Mouse (Mus musculus): Measurements from ENCODE around the gene Arrb1. TPM values are rescaled to one million over a fixed set of nuclear protein-coding genes. Genes with fewer than 3 reads are reported as not detected.

Arrb1 gene
- polyA plus RNA-seq, 1 experiment from 2014 or later = 16.6 TPM

DNA sequence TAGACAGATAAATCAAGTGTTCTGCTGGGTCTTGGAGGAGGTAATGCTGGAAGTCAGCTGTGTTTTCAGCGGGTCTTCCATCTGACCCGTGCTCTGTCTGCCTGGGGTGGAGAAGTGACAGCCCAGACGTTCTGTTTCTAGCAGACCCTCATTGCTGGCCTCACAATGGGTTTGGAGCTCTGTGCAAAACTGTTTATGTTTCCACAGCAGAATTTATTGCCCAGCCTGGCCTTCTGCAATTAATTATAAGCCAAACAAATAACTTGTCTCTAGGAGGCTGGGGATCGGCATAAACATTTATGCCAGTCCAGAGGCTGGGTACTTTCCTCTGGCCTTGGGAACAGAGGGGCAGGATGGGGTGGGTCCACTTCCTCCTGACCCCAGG lies 18.6 kb downstream of the Arrb1 start:
- no peaks in the 10 kb centered on the region for H3K27me3 ChIP-seq (replicated peaks)
- H3K4me2 ChIP-seq = no peak overlapping the region
- peak overlapping the region; percentile 71; the same call in 1 of the 2 replicates for H3K27ac ChIP-seq (replicated peaks)
- no peak for ATAC-seq (ENCODE audit: low FRiP score)
- H3K4me3 ChIP-seq (replicated peaks) = no peak overlapping the region
- H3K9ac ChIP-seq (replicated peaks) = no peak overlapping the region
- H3K9me3 ChIP-seq (replicated peaks) = no peaks in the 10 kb centered on the region
- peaks cover 49% of the 10 kb centered on the region for H3K4me1 ChIP-seq
- WGBS = 13% methylated on average over 4 of the region's 4 CpGs
- H3K36me3 ChIP-seq = peaks cover 13% of the 10 kb centered on the region

DNA sequence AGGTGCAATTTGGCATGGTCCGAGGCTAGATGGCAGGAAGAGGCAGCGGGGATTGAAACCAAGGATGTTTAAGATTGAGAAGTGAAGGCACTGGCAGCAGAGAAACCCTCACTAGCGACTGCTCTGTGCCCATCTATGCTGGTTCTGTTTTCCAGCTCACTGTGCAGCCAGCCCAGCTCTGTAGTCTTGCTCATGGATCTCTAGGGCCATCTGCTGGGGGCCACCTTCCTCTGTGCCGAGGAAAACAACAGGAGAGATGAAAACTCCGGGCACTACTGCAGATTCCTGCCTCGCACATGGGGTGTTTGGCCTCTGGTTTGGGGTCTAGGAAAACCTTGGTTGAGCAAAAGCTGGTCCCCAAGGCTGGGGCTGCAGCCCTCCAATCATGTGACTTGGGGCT lies 20.6 kb downstream of the Arrb1 start:
- H3K4me3 ChIP-seq (replicated peaks) = no peak overlapping the region
- H3K4me1 ChIP-seq = peaks cover 63% of the 10 kb centered on the region
- ATAC-seq (ENCODE audit: low FRiP score) = no peak
- peaks cover 3% of the 10 kb centered on the region; the same call in 1 of the 2 replicates for H3K36me3 ChIP-seq
- H3K9me3 ChIP-seq (replicated peaks) = no peaks in the 10 kb centered on the region
- H3K4me2 ChIP-seq = no peak overlapping the region
- H3K27me3 ChIP-seq (replicated peaks) = no peaks in the 10 kb centered on the region
- 0 out of 2 replicates have a peak overlapping the region, but pooled peaks have one; percentile 28 for H3K27ac ChIP-seq (replicated peaks)
- no peak overlapping the region for H3K9ac ChIP-seq (replicated peaks)
- 39% methylated on average over 6 of the region's 6 CpGs for WGBS

DNA sequence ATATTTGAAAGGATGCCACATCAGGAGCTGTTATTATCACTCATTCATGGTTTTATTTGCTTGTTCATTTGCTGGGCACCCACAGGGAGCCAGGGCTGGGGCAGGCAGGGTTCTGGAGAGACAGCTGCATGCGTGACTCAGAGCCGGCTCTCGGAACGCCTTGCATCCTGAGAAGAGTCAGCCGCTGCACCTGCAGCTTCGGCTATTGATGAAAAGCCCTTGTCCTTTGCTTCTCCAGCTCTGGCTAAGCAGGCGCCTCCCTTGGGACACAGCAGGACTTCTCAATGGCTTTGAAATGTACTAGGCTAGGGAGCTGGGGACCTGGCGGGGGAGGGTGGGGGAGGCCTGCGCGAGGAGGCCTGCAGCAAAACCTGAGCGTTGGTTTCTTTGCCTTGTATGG lies 23.8 kb downstream of the Arrb1 start:
- Histone ChIP-seq H3K27me3 (replicated peaks) (no peaks in the 10 kb centered on the region), H3K9me3 (replicated peaks) (no peaks in the 10 kb centered on the region), H3K27ac (replicated peaks) (peak overlapping the region; percentile 56), H3K4me2 (peak overlapping the region; percentile 29), H3K9ac (replicated peaks) (no peak overlapping the region; the same call in 1 of the 2 replicates), H3K36me3 (no peaks in the 10 kb centered on the region), H3K4me3 (replicated peaks) (no peak overlapping the region), H3K4me1 (peaks cover 60% of the 10 kb centered on the region)
- WGBS = 13% methylated on average over 11 of the region's 11 CpGs
- no peak for ATAC-seq (ENCODE audit: low FRiP score)

DNA sequence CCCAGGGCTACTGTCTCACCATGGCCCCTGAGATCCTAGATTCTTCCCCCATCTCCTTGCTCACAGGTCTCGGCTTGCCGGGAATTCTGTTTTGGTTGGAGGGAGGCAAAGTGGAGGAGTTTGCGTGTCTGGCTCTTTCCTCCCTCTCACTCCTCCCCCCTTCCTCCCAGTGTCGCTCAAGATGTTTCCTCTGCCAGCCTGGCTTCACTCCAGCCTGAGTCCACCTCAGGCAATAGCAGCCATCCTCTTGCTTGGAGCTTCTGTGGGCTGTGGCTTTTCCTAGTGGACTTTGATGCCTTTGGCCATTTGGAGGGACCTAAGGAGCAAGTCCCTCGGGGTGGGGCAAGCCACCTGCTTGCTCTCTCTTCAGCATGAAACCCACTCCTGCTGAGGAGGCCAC lies 27.2 kb downstream of the Arrb1 start:
- Histone ChIP-seq H3K4me2 (no peak overlapping the region), H3K9me3 (replicated peaks) (no peaks in the 10 kb centered on the region), H3K27me3 (replicated peaks) (no peaks in the 10 kb centered on the region), H3K27ac (replicated peaks) (no peak overlapping the region), H3K4me1 (peaks cover 69% of the 10 kb centered on the region), H3K36me3 (no peaks in the 10 kb centered on the region), H3K9ac (replicated peaks) (no peak overlapping the region), H3K4me3 (replicated peaks) (no peak overlapping the region)
- ATAC-seq (ENCODE audit: low FRiP score) = no peak
- WGBS = 39% methylated on average over 5 of the region's 5 CpGs

DNA sequence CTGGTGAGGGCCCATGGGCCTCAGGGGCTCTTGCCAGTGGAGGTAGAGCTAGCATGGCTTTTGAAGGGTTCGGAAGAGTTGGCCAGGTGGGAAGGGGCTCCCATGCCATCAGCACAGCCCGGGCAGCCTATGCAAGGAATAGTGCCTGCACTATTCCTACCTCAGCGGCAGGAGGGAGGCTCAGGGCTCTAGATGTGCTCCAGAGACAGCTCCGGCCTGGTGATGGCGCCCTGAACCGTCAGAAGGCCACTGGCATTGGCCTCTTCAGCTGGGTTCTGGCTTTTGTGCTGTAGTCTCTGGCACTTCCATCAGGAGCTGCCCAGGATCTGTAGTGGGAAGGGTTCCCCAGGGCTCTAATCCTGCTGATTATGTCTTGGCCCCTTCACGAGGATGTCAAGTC lies 28.0 kb downstream of the Arrb1 start:
- no peak for ATAC-seq (ENCODE audit: low FRiP score)
- peaks cover 63% of the 10 kb centered on the region for H3K4me1 ChIP-seq
- H3K4me3 ChIP-seq (replicated peaks) = no peak overlapping the region
- WGBS = 55% methylated on average over 7 of the region's 7 CpGs
- H3K9ac ChIP-seq (replicated peaks) = no peak overlapping the region
- H3K36me3 ChIP-seq = no peaks in the 10 kb centered on the region
- no peak overlapping the region for H3K27ac ChIP-seq (replicated peaks)
- H3K4me2 ChIP-seq = no peak overlapping the region
- no peaks in the 10 kb centered on the region for H3K27me3 ChIP-seq (replicated peaks)
- no peaks in the 10 kb centered on the region for H3K9me3 ChIP-seq (replicated peaks)

DNA sequence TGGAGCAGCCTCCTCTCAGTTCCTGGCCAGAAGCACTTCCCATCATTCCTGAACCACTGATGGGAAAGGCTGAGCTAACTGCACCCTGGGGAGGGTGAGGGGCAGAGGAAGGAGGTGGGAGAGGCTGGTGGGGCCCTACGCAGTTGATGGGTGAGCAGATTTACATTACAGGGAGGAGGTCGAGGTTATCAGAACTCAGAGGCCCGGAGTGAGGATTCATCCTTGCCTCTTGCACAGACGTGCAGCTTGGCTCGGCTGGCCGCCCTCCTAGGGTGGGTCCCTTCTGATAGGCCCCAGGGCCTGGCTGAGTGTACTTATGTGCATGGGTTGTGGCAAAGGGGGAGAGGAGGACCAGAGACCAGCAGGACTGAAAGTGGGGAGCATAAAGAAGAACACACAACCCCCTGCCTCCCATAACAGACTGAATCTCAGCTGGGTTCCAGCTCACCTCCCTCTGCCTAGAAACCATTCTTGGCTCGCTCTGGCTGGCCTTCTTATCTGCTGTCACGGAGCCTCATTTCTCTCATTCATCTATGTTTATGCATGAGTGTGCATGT lies 30.1 kb downstream of the Arrb1 start:
- peaks cover 51% of the 10 kb centered on the region for H3K4me1 ChIP-seq
- H3K9me3 ChIP-seq (replicated peaks) = no peaks in the 10 kb centered on the region
- no peak overlapping the region for H3K4me3 ChIP-seq (replicated peaks)
- H3K27ac ChIP-seq (replicated peaks) = peak overlapping the region; percentile 54; the same call in 1 of the 2 replicates
- H3K36me3 ChIP-seq = no peaks in the 10 kb centered on the region
- 27% methylated on average over 8 of the region's 8 CpGs for WGBS
- no peaks in the 10 kb centered on the region for H3K27me3 ChIP-seq (replicated peaks)
- 0 out of 2 replicates have a peak overlapping the region, but pooled peaks have one; percentile 17 for H3K9ac ChIP-seq (replicated peaks)
- ATAC-seq (ENCODE audit: low FRiP score) = peak; percentile 6; the same call in 1 of the 2 replicates
- H3K4me2 ChIP-seq = no peak overlapping the region; the same call in 1 of the 2 replicates

DNA sequence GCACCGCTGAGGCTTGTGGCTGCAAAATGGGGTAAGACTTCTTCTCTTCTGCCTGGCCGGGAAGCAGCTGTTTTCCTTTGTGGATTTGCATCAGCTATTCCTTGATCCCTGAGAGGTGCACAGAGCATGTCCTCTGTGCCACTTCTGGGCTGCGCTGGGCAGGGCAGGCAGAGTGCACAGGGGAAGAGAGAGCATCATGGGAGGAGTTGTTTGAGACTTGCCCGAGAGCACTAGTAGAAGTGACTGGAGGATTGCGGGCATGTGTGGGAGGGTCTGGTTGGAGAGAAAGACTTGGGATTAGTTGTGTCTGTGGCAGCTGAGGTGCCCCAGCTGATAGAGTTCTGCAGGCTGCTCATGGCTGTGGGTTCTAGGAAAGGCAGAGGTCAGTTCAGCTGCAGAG lies 35.4 kb downstream of the Arrb1 start:
- 65% methylated on average over 5 of the region's 5 CpGs for WGBS
- H3K4me2 ChIP-seq = no peak overlapping the region; the same call in 1 of the 2 replicates
- no peaks in the 10 kb centered on the region for H3K9me3 ChIP-seq (replicated peaks)
- H3K27ac ChIP-seq (replicated peaks) = 0 out of 2 replicates have a peak overlapping the region, but pooled peaks have one; percentile 9
- H3K9ac ChIP-seq (replicated peaks) = no peak overlapping the region
- H3K27me3 ChIP-seq (replicated peaks) = no peaks in the 10 kb centered on the region
- no peaks in the 10 kb centered on the region for H3K36me3 ChIP-seq
- peaks cover 19% of the 10 kb centered on the region for H3K4me1 ChIP-seq
- no peak overlapping the region for H3K4me3 ChIP-seq (replicated peaks)
- no peak for ATAC-seq (ENCODE audit: low FRiP score)

DNA sequence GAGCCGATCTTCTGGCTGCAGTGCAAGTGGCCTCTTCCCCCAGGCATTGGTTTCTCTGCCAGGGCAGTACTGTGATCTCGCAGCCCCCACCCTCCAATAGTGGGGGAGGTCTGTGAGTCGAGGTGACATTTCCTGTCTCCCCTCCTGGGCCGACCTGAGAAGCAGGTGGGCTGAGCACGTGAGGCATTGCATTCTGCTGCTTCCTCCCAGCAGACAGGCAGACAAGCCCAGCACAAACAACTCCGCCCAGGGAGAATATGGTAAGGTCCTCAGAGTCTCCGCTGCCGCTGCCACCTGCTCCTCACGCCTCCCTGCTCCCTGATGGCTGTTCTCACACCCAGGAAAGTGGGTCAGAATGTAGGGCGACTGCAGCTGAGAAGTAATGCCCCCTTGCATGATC lies 37.7 kb downstream of the Arrb1 start:
- ATAC-seq (ENCODE audit: low FRiP score) = no peak
- H3K27ac ChIP-seq (replicated peaks) = no peak overlapping the region
- H3K4me3 ChIP-seq (replicated peaks) = no peak overlapping the region

DNA sequence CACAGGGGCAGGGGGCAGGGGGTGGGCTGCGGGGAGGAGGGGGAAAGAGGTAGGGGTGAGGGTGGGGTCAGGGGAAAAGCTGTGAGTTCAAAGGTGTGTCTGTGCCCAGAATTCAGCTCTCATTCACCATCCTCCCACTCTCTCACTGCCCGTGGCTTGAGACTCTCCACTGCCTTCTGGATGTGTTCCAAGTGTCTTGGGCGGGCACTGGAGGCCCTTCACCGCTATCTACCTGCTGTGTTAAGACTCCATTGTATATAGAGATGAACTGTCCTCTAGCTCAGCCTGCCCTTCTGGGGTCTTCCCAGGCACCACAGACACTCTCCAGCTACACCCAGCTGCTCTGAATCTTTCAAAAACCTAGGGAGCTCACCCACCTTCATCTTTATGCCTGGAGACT lies 38.1 kb downstream of the Arrb1 start:
- Histone ChIP-seq H3K36me3 (no peaks in the 10 kb centered on the region), H3K4me1 (peaks cover 14% of the 10 kb centered on the region), H3K9me3 (replicated peaks) (no peaks in the 10 kb centered on the region), H3K4me2 (no peak overlapping the region), H3K27ac (replicated peaks) (no peak overlapping the region), H3K9ac (replicated peaks) (no peak overlapping the region), H3K4me3 (replicated peaks) (no peak overlapping the region), H3K27me3 (replicated peaks) (no peaks in the 10 kb centered on the region)
- 57% methylated on average over 4 of the region's 4 CpGs for WGBS
- ATAC-seq (ENCODE audit: low FRiP score) = no peak

More for the DNA sequence above, 37.7 kb downstream of the Arrb1 start:
- Histone ChIP-seq H3K9me3 (replicated peaks) (no peaks in the 10 kb centered on the region), H3K4me1 (peaks cover 14% of the 10 kb centered on the region), H3K36me3 (no peaks in the 10 kb centered on the region), H3K9ac (replicated peaks) (no peak overlapping the region), H3K27me3 (replicated peaks) (no peaks in the 10 kb centered on the region), H3K4me2 (no peak overlapping the region)
- 28% methylated on average over 10 of the region's 10 CpGs for WGBS

DNA sequence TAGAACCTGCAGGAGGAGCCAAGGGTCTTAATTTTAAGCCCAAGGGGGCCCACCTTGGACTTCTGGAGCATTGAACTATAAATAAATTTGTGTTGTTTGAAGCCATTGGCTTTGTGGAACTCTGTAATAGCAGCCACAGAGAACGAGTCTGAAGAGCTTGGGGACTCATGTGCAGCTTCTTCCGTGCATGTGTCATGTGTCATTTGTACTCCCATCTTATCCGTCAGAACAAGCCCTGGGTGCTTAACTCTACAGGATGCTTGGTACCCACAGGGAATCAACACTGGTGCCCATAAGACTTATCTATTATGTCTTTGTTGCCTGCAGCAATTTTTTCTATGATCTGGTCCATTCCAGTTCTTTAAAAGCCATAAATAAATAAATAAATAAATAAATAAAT lies 43.0 kb downstream of the Arrb1 start:
- Histone ChIP-seq H3K4me2 (no peak overlapping the region), H3K4me1 (peaks cover 32% of the 10 kb centered on the region), H3K27me3 (replicated peaks) (no peaks in the 10 kb centered on the region), H3K9ac (replicated peaks) (no peak overlapping the region), H3K36me3 (no peaks in the 10 kb centered on the region), H3K9me3 (replicated peaks) (no peaks in the 10 kb centered on the region), H3K4me3 (replicated peaks) (no peak overlapping the region), H3K27ac (replicated peaks) (no peak overlapping the region)
- no peak for ATAC-seq (ENCODE audit: low FRiP score)
- WGBS = 70% methylated on average over 3 of the region's 3 CpGs

GRCm38 (mm10) chr7:99579491-99580190 lies 44.4 kb downstream of the Arrb1 start:
- WGBS = 9% methylated on average over 16 of the region's 16 CpGs
- 0 out of 2 replicates have a peak overlapping the region, but pooled peaks have one; percentile 9 for H3K4me3 ChIP-seq (replicated peaks)

DNA sequence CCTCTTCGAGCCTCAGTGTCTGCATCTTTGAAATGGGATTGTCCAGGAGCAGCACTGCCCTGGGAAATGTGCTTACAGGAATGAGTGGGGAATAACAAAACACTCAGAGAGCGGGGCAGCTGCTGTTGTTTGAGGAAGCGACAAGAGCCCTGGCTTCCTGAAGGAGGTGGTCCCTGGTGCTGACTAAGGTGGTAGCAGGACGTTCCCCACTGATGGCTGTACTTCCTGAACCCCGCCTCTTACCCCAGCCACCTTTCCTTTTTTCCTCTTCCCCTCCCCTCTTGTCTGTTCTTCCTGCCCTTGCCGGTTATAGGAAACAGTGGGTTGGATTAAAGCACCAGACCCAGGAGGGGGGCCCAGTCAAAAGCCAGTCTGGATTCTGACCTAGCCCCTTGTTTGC lies 45.0 kb downstream of the Arrb1 start:
- no peak overlapping the region for H3K9ac ChIP-seq (replicated peaks)

More at GRCm38 (mm10) chr7:99579491-99580190, 44.4 kb downstream of the Arrb1 start:
- H3K27me3 ChIP-seq (replicated peaks) = no peaks in the 10 kb centered on the region
- H3K27ac ChIP-seq (replicated peaks) = peak overlapping the region; percentile 62
- peak; percentile 52; the same call in 1 of the 2 replicates for ATAC-seq (ENCODE audit: low FRiP score)
- H3K9ac ChIP-seq (replicated peaks) = peak overlapping the region; percentile 32; the same call in 1 of the 2 replicates
- peaks cover 32% of the 10 kb centered on the region for H3K4me1 ChIP-seq
- peaks cover 11% of the 10 kb centered on the region; the same call in 1 of the 2 replicates for H3K36me3 ChIP-seq
- no peaks in the 10 kb centered on the region for H3K9me3 ChIP-seq (replicated peaks)
- H3K4me2 ChIP-seq = peak overlapping the region; percentile 43

More for the DNA sequence above, 45.0 kb downstream of the Arrb1 start:
- Histone ChIP-seq H3K9me3 (replicated peaks) (no peaks in the 10 kb centered on the region), H3K4me3 (replicated peaks) (no peak overlapping the region), H3K4me2 (peak overlapping the region; percentile 43), H3K4me1 (peaks cover 32% of the 10 kb centered on the region), H3K27ac (replicated peaks) (no peak overlapping the region), H3K36me3 (peaks cover 14% of the 10 kb centered on the region), H3K27me3 (replicated peaks) (no peaks in the 10 kb centered on the region)
- 48% methylated on average over 6 of the region's 6 CpGs for whole genome bisulfite sequencing
- ATAC-seq (ENCODE audit: low FRiP score) = no peak

Measured in neural tube, embryonic 15.5 days (tissue).